Mouse (Mus musculus): ENCODE measurements around the gene Olfr476. TPM values are rescaled to one million over a fixed set of nuclear protein-coding genes. Genes with fewer than 3 reads are reported as not detected.
"Not testable (repeated sequence)": the region's sequence is repeated elsewhere in the genome, so short reads cannot be mapped to it uniquely, and the experiment has no call there.

The Olfr476 gene
- not detected in 2 replicates for polyA plus RNA-seq (2012; rRNA removed)

DNA sequence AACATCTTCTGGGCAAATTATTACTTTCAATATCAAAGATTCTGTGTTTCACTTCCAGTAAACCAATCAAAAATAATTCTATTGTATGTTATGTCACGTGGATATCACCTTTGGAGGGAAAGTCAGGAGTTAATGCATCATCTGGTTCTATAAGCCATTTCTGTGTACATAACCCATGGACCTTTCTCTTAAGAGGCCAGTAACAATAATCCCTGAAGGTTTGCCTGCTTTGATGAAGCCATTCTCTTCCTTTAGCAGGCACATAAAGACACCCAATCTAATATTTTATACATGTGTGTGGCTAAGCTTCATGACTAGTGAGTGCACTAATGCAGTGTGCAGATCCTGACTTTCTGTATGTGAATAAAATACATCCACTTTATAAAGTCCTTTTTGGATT, at the start of gene Olfr476:
Gene Olfr476 (plus strand): TSS at position 301 of the 400 bp plus-strand sequence.
- Histone ChIP-seq H3K27ac (ENCODE audit: control insufficient read depth, insufficient read depth, low read length) (no peak within 1 kb of the TSS), H3K36me3 (ENCODE audit: control insufficient read depth, insufficient read depth, low read length) (no peaks in the 10 kb centered on the region), H3K4me3 (ENCODE audit: control insufficient read depth, insufficient read depth, low read length) (no peak within 1 kb of the TSS), H3K4me1 (replicated peaks; ENCODE audit: control insufficient read depth, insufficient read depth, low read length) (no peaks in the 10 kb centered on the region), H3K27me3 (ENCODE audit: control insufficient read depth, insufficient read depth, low read length) (no peaks in the 10 kb centered on the region)
- DNase-seq: no peak
- TF ChIP-seq POLR2A (IDR thresholded peaks at IDR 0.05; ENCODE audit: control insufficient read depth, extremely low read depth, insufficient read depth, low read length, poor library complexity) (no peak), CTCF (IDR thresholded peaks at IDR 0.05; ENCODE audit: borderline replicate concordance, control insufficient read depth, extremely low read depth, insufficient read depth, low read length, poor library complexity) (no peak)
- WGBS: 50% methylated on average over 1 of the region's 1 CpGs

DNA sequence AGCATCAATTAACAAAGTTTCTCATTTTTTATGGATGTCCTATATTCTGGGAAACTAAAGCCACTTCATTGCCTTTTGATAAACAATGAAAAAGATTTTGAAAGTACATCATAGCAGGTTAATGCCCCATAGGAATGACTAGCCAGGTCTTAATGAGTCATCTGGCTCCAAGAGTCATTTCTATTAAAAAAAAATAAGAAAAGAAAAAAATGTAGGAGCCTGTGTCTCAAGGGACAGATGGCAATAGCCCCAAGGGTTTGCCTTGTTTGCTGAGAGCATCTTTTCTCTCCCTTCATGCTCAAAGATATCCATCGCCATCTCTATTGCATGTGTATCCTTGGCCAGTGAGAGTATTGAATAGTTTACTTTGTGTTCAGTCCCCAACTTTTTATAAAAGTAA, 34.5 kb upstream of the Olfr476 start, which contains the start of gene Olfr473:
Gene Olfr473 (plus strand): TSS at position 301 of the 400 bp plus-strand sequence.
- Histone ChIP-seq H3K4me1 (replicated peaks; ENCODE audit: control insufficient read depth, insufficient read depth, low read length) (no peaks in the 10 kb centered on the region), H3K27me3 (ENCODE audit: control insufficient read depth, insufficient read depth, low read length) (no peaks in the 10 kb centered on the region), H3K36me3 (ENCODE audit: control insufficient read depth, insufficient read depth, low read length) (no peaks in the 10 kb centered on the region), H3K4me3 (ENCODE audit: control insufficient read depth, insufficient read depth, low read length) (no peak within 1 kb of the TSS), H3K27ac (ENCODE audit: control insufficient read depth, insufficient read depth, low read length) (no peak within 1 kb of the TSS)
- WGBS: 98% methylated on average over 1 of the region's 1 CpGs
- TF ChIP-seq POLR2A (IDR thresholded peaks at IDR 0.05; ENCODE audit: control insufficient read depth, extremely low read depth, insufficient read depth, low read length, poor library complexity) (no peak), CTCF (IDR thresholded peaks at IDR 0.05; ENCODE audit: borderline replicate concordance, control insufficient read depth, extremely low read depth, insufficient read depth, low read length, poor library complexity) (no peak)
- no peak for DNase-seq

DNA sequence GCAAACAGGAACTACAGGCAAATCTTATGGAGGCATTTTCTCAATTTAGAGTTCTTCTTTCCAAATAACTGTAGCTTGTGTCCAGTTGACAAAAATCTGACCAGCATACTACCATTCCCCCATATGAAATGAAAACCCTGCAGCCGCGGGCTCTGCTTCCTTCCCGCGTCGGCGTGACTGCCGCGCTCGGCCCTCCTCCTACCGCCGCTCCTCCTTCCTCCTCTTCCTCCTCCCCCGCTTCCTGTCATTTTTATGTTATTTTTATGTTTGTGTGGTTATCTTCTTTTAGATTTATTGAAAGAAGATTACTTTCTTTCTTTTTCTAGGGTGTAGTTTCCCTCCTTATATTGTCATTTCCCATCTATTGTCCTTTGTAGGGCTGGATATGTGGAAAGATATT, 12.1 kb upstream of the Olfr476 start:
- not testable (repeated sequence) for H3K27ac ChIP-seq (ENCODE audit: control insufficient read depth, insufficient read depth, low read length); H3K4me1 ChIP-seq (replicated peaks; ENCODE audit: control insufficient read depth, insufficient read depth, low read length); H3K36me3 ChIP-seq (ENCODE audit: control insufficient read depth, insufficient read depth, low read length); H3K27me3 ChIP-seq (ENCODE audit: control insufficient read depth, insufficient read depth, low read length); H3K4me3 ChIP-seq (ENCODE audit: control insufficient read depth, insufficient read depth, low read length); DNase-seq
- 97% methylated on average over 12 of the region's 12 CpGs for WGBS

DNA sequence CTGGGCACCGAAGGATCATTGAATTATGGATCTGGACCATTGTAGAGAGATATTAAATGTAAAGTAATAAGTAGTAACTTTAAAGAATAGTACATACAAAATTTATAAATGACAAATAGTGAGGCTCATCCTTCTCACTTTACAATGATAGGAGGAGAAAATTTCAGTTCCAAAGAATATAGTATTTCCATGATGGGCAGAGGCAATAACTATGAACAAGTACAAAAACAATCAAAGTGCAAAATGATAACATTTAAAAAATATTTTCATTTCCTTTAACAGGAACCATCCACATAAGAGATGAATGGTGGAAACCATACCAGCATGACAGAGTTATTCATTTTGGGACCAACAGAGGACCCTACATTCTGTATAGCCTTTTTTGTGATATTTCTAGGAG, 10.3 kb upstream of the Olfr476 start, which contains the start of gene Olfr474:
Gene Olfr474 (plus strand): TSS at position 301 of the 400 bp plus-strand sequence.
- no peak within 1 kb of the TSS for H3K4me3 ChIP-seq (ENCODE audit: control insufficient read depth, insufficient read depth, low read length)
- no peaks in the 10 kb centered on the region for H3K36me3 ChIP-seq (ENCODE audit: control insufficient read depth, insufficient read depth, low read length)
- no peaks in the 10 kb centered on the region for H3K4me1 ChIP-seq (replicated peaks; ENCODE audit: control insufficient read depth, insufficient read depth, low read length)
- TF ChIP-seq POLR2A (IDR thresholded peaks at IDR 0.05; ENCODE audit: control insufficient read depth, extremely low read depth, insufficient read depth, low read length, poor library complexity) (no peak), CTCF (IDR thresholded peaks at IDR 0.05; ENCODE audit: borderline replicate concordance, control insufficient read depth, extremely low read depth, insufficient read depth, low read length, poor library complexity) (no peak)
- DNase-seq: no peak
- H3K27me3 ChIP-seq (ENCODE audit: control insufficient read depth, insufficient read depth, low read length): no peaks in the 10 kb centered on the region
- H3K27ac ChIP-seq (ENCODE audit: control insufficient read depth, insufficient read depth, low read length): no peak within 1 kb of the TSS
- WGBS: 93% methylated on average over 1 of the region's 1 CpGs

DNA sequence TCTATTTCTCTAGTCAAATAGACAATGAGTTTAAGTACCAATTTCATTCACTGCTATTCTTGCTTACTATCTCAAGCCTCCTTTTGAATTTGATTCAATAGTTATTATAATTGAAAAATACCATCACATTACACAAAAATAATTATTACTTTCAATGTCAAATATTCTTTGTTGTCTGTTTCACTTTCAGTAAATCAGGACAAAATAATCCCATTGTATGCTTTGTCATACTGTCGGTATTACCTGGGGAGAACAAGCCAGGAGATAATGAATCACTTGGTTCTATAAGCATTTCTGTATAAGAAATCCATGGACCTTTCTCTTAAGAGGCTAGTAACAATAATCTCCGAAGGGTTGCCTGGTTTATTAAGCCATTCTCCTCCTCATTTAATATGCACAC, 21.8 kb downstream of the Olfr476 start, which contains the start of gene Olfr477:
Gene Olfr477 (plus strand): TSS at position 301 of the 400 bp plus-strand sequence.
- WGBS: 80% methylated on average over 2 of the region's 2 CpGs
- no peaks in the 10 kb centered on the region for H3K4me1 ChIP-seq (replicated peaks; ENCODE audit: control insufficient read depth, insufficient read depth, low read length)
- H3K4me3 ChIP-seq (ENCODE audit: control insufficient read depth, insufficient read depth, low read length): no peak within 1 kb of the TSS
- no peak for TF ChIP-seq POLR2A (IDR thresholded peaks at IDR 0.05; ENCODE audit: control insufficient read depth, extremely low read depth, insufficient read depth, low read length, poor library complexity)
- no peak for TF ChIP-seq CTCF (IDR thresholded peaks at IDR 0.05; ENCODE audit: borderline replicate concordance, control insufficient read depth, extremely low read depth, insufficient read depth, low read length, poor library complexity)
- no peak within 1 kb of the TSS for H3K27ac ChIP-seq (ENCODE audit: control insufficient read depth, insufficient read depth, low read length)
- no peaks in the 10 kb centered on the region for H3K27me3 ChIP-seq (ENCODE audit: control insufficient read depth, insufficient read depth, low read length)
- DNase-seq: no peak
- H3K36me3 ChIP-seq (ENCODE audit: control insufficient read depth, insufficient read depth, low read length): no peaks in the 10 kb centered on the region

DNA sequence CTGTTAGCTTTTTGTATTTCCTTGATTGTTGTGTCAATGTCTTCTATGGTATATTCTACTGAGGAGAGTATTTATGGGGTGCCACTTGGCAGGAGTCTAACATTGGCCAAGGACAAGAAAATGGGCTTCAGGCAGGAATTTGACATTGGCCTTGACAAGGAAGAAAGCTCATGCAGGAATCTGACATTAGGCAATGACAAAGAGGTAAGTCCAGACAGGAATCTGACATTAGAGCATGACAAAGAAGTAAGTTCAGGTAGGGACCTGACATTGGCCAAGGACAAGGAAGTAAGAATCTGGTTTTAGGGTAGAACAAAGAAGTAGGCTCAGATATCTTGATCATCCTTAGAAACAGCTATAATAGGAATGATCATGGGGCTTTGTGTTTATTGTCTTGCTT, 49.7 kb downstream of the Olfr476 start:
- H3K27ac ChIP-seq (ENCODE audit: control insufficient read depth, insufficient read depth, low read length); H3K36me3 ChIP-seq (ENCODE audit: control insufficient read depth, insufficient read depth, low read length); H3K27me3 ChIP-seq (ENCODE audit: control insufficient read depth, insufficient read depth, low read length); DNase-seq; H3K4me1 ChIP-seq (replicated peaks; ENCODE audit: control insufficient read depth, insufficient read depth, low read length); H3K4me3 ChIP-seq (ENCODE audit: control insufficient read depth, insufficient read depth, low read length): not testable (repeated sequence)

Other genes with a start within 250 kb of the Olfr476 start
- 0.13 and 0.32 TPM in 2 replicates for gene Cyb5r2, start 206.8 kb upstream of the Olfr476 start, polyA plus RNA-seq (2012; rRNA removed)
- gene Ovch2, start 163.6 kb upstream of the Olfr476 start, polyA plus RNA-seq (2012; rRNA removed): not detected in 2 replicates
- not detected in 2 replicates for gene Olfr467, start 152.5 kb upstream of the Olfr476 start, polyA plus RNA-seq (2012; rRNA removed)
- gene Olfr469, start 139.3 kb upstream of the Olfr476 start, polyA plus RNA-seq (2012; rRNA removed): not detected in 2 replicates
- not detected in 2 replicates for gene Olfr470, start 117.3 kb upstream of the Olfr476 start, polyA plus RNA-seq (2012; rRNA removed)
- not detected in 2 replicates for gene Olfr472, start 66.9 kb upstream of the Olfr476 start, polyA plus RNA-seq (2012; rRNA removed)
- gene Olfr473, start 34.4 kb upstream of the Olfr476 start, polyA plus RNA-seq (2012; rRNA removed): not detected in 2 replicates
- not detected in 2 replicates for gene Olfr474, start 10.2 kb upstream of the Olfr476 start, polyA plus RNA-seq (2012; rRNA removed)
- not detected in 2 replicates for gene Olfr477, start 21.9 kb downstream of the Olfr476 start, polyA plus RNA-seq (2012; rRNA removed)
- not detected in 2 replicates for gene Olfr478, start 69.2 kb downstream of the Olfr476 start, polyA plus RNA-seq (2012; rRNA removed)
- not detected in 2 replicates for gene Olfr479, start 85.9 kb downstream of the Olfr476 start, polyA plus RNA-seq (2012; rRNA removed)
- gene Olfr480, start 102.5 kb downstream of the Olfr476 start, polyA plus RNA-seq (2012; rRNA removed): not detected in 2 replicates
- gene Olfr481, start 115.1 kb downstream of the Olfr476 start, polyA plus RNA-seq (2012; rRNA removed): not detected in 2 replicates
- gene Olfr482, start 132.8 kb downstream of the Olfr476 start, polyA plus RNA-seq (2012; rRNA removed): not detected in 2 replicates
- not detected in 2 replicates for gene Olfr483, start 136.0 kb downstream of the Olfr476 start, polyA plus RNA-seq (2012; rRNA removed)
- gene Olfr484, start 162.6 kb downstream of the Olfr476 start, polyA plus RNA-seq (2012; rRNA removed): not detected in 2 replicates
- gene Olfr485, start 195.1 kb downstream of the Olfr476 start, polyA plus RNA-seq (2012; rRNA removed): not detected in 2 replicates
- not detected in 2 replicates for gene Olfr486, start 207.9 kb downstream of the Olfr476 start, polyA plus RNA-seq (2012; rRNA removed)
- gene Olfr487, start 249.8 kb downstream of the Olfr476 start, polyA plus RNA-seq (2012; rRNA removed): not detected in 2 replicates

Data from thymus, adult 2 months (tissue).